Mouse (Mus musculus) hindbrain, embryonic 16.5 days (tissue): ENCODE data around the gene Anxa3. TPM values are rescaled to one million over a fixed set of nuclear protein-coding genes. Genes with fewer than 3 reads are reported as not detected.

Experiments used
- ATAC-seq: fragments of 200-750 bp; cut with Nextera tagmentation; 2 replicates; pipeline ENCODE4 v1.8.0; 2017; ENCODE audit warnings: moderate TSS enrichment, moderate library complexity
- H3K27ac ChIP-seq: fragments of 300-500 bp; sonication (generic); 2 replicates; pipeline ENCODE4 v1.5.1; 2014; ENCODE audit warnings: low read depth, mild to moderate bottlenecking, control low read depth, low read length, moderate library complexity
- H3K27me3 ChIP-seq: fragments of 300-500 bp; sonication (generic); replicated peaks from 2 replicates; pipeline ENCODE4 v1.6.1; 2014; ENCODE audit warnings: low read length; ENCODE audit not compliant: control insufficient read depth, insufficient read depth
- H3K36me3 ChIP-seq: fragments of 300-500 bp; sonication (generic); 2 replicates; pipeline ENCODE4 v1.6.1; 2014; ENCODE audit warnings: mild to moderate bottlenecking, low read length, moderate library complexity, mixed read lengths; ENCODE audit not compliant: control insufficient read depth, insufficient read depth
- H3K4me1 ChIP-seq: fragments of 300-500 bp; sonication (generic); 2 replicates; pipeline ENCODE4 v1.6.1; 2014; ENCODE audit warnings: low read depth, low read length; ENCODE audit not compliant: control insufficient read depth, insufficient read depth
- H3K4me2 ChIP-seq: fragments of 300-500 bp; sonication (generic); 2 replicates; pipeline ENCODE4 v1.6.1; 2014; ENCODE audit warnings: mild to moderate bottlenecking, low read length, control low read depth, moderate library complexity
- H3K4me3 ChIP-seq: fragments of 300-500 bp; sonication (generic); 2 replicates; pipeline ENCODE4 v1.5.1; 2014; ENCODE audit warnings: mild to moderate bottlenecking, low read length, control low read depth, moderate library complexity
- H3K9ac ChIP-seq: fragments of 300-500 bp; sonication (generic); 2 replicates; pipeline ENCODE4 v1.6.1; 2014; ENCODE audit warnings: low read depth, mild to moderate bottlenecking, control low read depth, low read length, moderate library complexity
- H3K9me3 ChIP-seq: fragments of 300-500 bp; sonication (generic); 2 replicates; pipeline ENCODE4 v1.6.1; 2014; ENCODE audit warnings: mild to moderate bottlenecking, low read length, moderate library complexity; ENCODE audit not compliant: control insufficient read depth
- WGBS: fragments of 180-500 bp; shearing (Covaris S2); extraction: QIAGEN DNeasy Blood & Tissue Kit; methylation state at CpG from one replicate; pipeline ENCODE4 v1.1.7; 2014; 5-methylcytosine and 5-hydroxymethylcytosine counted together
- polyA plus RNA-seq: library from polyadenylated mRNA; unstranded; fragments of >200 nt; fragmentation: Nextera tagmentation; extraction: Ambion mirVana; gene quantifications from 2 replicates; pipeline ENCODE4 v1.2.1, GENCODE M21; 2015

Anxa3 gene
- 30.2 and 30.4 TPM in 2 replicates for polyA plus RNA-seq

DNA sequence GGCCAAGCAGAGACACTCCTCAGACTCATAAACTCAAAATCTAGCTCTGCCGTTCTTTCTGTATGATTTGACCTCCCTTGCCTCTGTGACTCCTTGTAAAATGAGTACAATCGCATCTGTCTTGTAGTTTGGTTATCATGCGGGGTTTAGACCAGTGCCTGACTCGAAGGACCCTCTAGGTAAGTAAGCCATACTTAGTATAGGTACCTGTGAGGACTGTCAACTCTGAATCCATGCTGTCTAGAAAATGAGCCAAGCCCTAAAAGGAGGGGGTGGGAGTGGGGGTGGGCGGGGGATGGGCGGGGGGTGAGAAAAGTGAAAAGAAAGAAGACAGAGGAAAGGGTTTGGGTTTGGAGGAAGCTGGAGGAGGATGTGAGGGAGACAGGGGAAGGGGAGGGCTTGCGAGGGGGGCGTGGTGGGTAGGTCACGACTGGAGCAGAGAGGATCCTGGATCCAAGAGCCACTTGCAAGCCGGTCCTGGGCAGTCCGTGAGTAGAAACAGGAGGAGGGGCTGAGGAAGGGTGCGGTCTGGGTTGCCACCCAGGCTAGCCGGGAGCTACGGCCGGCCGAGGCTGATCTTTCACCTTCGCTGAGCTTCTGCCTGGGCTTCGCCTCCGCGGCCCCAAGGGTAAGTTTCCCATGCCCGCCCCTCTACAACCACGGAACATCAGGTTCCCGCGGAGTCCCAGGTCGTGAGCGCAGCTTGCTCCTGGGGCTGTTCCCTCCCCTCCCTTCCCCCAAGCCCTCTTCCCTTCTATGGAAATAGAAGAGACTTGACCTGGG is at the start of gene Anxa3:
Gene Anxa3, plus strand, starts transcription at position 404 of the 783 bp plus-strand sequence.
- peak; percentile 67 for ATAC-seq
- 10% methylated on average over 24 of the region's 26 CpGs for WGBS
- Histone ChIP-seq H3K9ac (peak within 1 kb of the TSS; percentile 46), H3K9me3 (no peaks in the 10 kb centered on the region), H3K4me2 (peak within 1 kb of the TSS; percentile 63), H3K4me3 (peak within 1 kb of the TSS; percentile 38), H3K36me3 (no peaks in the 10 kb centered on the region), H3K4me1 (no peaks in the 10 kb centered on the region), H3K27ac (no peak within 1 kb of the TSS), H3K27me3 (no peaks in the 10 kb centered on the region)

DNA sequence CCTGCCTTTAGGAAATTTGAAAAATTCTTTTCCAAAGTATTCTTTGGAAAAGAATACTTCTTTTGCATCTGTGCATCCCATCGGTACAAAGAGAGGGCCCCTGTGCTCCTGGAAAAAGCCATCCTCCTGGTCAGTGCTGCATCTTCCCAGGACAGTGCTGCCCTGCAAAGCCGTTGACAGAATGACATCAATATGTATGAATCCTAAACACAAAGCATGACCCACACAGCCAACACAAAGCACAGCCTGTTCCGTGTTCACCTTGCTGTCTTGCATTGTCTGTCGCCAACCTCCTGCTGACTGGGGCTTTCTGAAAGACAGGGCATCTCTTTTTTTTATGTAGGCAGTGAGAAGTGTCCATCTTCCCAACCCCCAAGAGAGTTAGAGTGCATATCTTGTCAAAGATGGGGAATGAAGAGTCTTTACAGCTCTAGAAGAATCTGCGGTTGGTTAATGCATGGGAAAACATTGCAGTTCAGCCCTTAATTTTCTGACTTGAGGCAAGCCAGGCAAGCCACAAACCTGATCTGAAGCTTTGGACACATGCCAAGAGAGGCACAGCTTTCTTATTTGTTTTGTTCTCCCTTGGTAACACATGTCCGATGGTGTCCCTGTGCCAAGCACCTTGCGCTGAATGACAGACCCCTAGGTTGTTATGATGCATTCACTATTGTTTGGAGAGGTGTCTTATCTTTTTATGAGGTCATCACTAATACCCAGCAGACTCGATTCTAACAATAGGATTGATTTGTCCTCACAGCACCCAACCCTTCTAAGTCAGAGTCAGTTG is 45.7 kb upstream of the Anxa3 start:
- H3K27me3 ChIP-seq = no peaks in the 10 kb centered on the region
- no peak overlapping the region for H3K4me2 ChIP-seq
- peak; percentile 24; the same call in 1 of the 2 replicates for ATAC-seq
- H3K4me3 ChIP-seq = no peak overlapping the region
- no peak overlapping the region for H3K27ac ChIP-seq
- H3K9ac ChIP-seq = no peak overlapping the region
- H3K36me3 ChIP-seq = no peaks in the 10 kb centered on the region
- no peaks in the 10 kb centered on the region for H3K9me3 ChIP-seq
- H3K4me1 ChIP-seq = 0 out of 2 replicates have a peak, but pooled peaks cover 3% of the 10 kb centered on the region
- WGBS = 33% methylated on average over 8 of the region's 8 CpGs

DNA sequence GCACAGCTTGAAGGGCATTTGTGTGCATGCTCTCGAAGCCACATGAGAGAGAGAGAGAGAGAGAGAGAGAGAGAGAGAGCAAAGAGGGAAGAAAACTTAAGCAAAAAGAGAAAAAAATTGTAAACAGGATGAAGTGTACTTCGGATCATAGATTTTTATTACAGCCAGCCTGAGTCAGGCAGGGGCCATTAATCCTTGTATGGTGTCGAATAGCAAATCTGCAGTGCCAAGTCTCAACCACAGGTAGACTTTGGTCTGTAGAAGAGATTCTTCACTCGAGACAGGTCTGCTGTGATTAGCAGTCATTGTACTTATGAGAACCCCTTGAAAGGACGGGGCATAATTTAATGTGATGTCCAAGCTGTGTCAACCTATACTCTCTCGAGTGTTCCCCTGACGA is 35.5 kb upstream of the Anxa3 start:
- Histone ChIP-seq H3K27ac (no peak overlapping the region), H3K36me3 (no peaks in the 10 kb centered on the region), H3K9ac (no peak overlapping the region), H3K4me2 (no peak overlapping the region), H3K4me1 (no peaks in the 10 kb centered on the region), H3K9me3 (no peaks in the 10 kb centered on the region), H3K27me3 (no peaks in the 10 kb centered on the region), H3K4me3 (no peak overlapping the region)
- 87% methylated on average over 7 of the region's 7 CpGs for WGBS
- ATAC-seq = no peak

DNA sequence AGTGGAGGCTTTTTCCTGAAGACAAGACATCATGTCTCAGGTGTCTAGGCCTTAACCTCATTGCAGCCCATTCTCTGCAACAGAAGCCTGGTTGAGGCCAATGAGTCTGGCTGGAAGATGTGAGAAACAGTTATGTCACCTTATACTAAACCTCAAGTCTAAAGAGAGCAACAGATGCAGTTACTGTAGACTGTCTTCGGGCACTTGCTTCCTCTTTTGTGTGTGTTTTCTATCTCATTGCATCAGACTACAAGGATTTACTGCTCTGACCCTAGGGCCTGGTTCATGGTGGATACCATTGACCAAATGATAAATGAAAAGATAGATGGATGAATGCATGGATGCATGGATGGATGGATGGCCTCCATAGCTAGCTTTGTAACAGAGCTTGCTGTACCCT is 31.1 kb upstream of the Anxa3 start:
- Histone ChIP-seq H3K4me2 (no peak overlapping the region), H3K4me1 (no peaks in the 10 kb centered on the region), H3K36me3 (no peaks in the 10 kb centered on the region), H3K9me3 (no peaks in the 10 kb centered on the region), H3K27me3 (no peaks in the 10 kb centered on the region), H3K9ac (no peak overlapping the region), H3K27ac (no peak overlapping the region), H3K4me3 (no peak overlapping the region)
- WGBS = 91% methylated on average over 1 of the region's 1 CpGs
- ATAC-seq = no peak

DNA sequence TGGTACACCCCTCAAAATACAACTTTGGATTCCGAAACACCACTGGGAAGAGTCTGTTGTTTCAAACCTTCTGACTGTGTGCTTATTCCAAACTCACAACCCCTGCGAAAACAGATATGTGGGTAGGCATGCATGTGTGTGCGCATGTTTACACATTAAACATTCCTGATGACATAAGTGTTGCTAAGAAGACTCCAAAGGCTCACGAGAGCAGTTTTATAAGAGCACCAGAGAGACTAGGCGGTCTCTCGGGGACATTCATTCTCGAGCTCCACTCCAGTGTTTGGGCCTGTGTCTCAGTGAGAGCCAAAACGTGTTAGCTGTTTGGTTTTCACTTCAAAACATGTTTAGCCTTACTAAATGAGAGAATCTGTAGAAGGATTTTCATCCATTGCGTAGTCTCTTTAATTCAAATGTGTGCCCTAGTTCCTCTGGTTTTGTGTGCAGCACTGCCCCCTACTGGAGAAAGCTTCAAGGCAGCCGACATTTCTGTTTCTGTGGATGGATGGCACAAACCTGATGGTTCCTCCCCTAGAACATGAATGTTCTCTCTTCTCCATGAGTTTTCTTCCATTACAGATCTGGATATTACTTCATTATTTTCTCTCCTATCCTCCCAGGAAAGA is 24.2 kb upstream of the Anxa3 start:
- Histone ChIP-seq H3K36me3 (no peaks in the 10 kb centered on the region), H3K4me1 (no peaks in the 10 kb centered on the region), H3K27ac (no peak overlapping the region), H3K4me3 (no peak overlapping the region), H3K9me3 (no peaks in the 10 kb centered on the region), H3K27me3 (no peaks in the 10 kb centered on the region), H3K4me2 (no peak overlapping the region), H3K9ac (no peak overlapping the region)
- ATAC-seq = peak; percentile 73; the same call in 1 of the 2 replicates
- WGBS = 57% methylated on average over 10 of the region's 10 CpGs

DNA sequence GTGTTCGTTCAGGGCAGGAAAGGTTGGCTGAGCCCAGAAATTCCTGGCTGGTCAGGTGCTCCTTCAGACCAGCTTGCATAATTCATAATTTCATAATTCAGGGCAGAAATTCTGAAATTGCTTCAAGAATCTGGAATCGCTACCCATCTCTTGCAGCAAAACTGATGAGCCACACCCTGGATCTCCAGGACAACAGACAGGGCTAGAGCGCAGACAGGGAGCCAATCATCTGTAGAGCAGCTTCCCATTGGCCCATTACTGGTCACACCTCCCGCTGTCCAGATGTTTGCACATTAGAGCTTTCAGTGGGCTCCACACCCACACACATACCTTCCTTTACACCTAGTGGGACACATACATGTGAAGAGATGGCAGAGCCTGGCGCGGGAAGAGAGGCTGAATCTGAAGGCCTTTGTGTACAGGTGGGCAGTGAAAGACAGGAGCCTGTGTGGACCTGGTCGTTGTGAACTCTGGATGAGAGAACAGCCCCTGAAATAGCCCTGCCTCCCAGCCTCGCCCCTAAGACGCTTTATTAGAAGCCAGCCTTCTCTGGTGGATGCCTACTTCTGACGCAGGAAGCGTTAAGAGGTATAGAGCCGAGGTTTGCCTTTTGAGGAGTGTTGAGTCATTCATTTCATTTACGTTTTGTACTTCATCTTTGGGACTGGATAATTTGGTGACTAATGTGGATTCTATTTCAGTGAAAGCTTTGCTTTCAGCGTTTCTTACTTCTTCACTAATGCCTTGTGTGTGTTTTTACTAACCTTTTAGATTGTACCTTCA is 9.4 kb upstream of the Anxa3 start:
- Histone ChIP-seq H3K4me3 (no peak overlapping the region), H3K9me3 (no peaks in the 10 kb centered on the region), H3K4me2 (no peak overlapping the region), H3K36me3 (no peaks in the 10 kb centered on the region), H3K27me3 (no peaks in the 10 kb centered on the region), H3K9ac (no peak overlapping the region), H3K4me1 (no peaks in the 10 kb centered on the region), H3K27ac (no peak overlapping the region)
- no peak for ATAC-seq
- WGBS = 83% methylated on average over 14 of the region's 14 CpGs

DNA sequence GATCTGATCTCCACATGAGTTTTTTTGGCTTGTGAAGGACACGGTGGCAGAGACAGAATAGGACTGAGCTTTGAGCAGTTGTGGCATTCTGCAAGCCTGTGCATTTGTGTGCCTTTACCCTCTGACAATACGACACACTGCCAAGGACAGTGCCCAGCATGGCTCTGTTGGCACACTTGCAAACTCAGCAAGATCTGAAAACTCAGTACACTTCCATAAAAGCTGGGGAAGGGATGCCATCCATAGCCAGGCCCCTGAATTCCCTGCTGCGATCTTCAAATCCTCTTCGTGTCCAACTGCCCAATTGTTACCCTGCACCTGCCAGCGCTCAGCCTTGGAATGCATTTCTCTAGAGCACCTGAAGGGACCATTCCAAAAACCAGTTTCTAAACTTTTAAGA is 8.0 kb upstream of the Anxa3 start:
- H3K27ac ChIP-seq = no peak overlapping the region
- no peak overlapping the region for H3K9ac ChIP-seq
- H3K27me3 ChIP-seq = no peaks in the 10 kb centered on the region
- H3K4me1 ChIP-seq = no peaks in the 10 kb centered on the region
- H3K9me3 ChIP-seq = no peaks in the 10 kb centered on the region
- ATAC-seq = peak; percentile 54; the same call in 1 of the 2 replicates
- 69% methylated on average over 5 of the region's 5 CpGs for WGBS
- H3K4me3 ChIP-seq = no peak overlapping the region
- H3K36me3 ChIP-seq = no peaks in the 10 kb centered on the region
- no peak overlapping the region for H3K4me2 ChIP-seq

DNA sequence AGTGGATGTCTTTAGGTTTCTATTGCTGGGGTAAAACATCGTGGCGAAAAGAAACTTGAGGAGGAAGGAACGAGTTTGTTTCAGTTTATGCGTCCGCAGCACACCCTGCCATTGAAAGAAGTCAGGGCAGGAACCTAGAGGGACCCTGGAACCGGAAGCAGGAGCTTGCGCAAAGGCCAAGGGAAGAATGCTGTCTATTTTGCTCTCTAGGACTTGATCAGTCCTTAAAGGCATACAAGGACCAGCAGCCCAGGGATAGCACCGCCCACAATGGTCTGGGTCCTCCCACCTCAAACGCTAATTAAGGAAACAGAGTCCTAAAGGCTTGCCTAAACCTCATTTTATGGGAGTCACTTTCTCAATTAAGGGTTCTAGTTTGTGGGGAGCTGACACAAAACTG is 717 bp upstream of the Anxa3 start:
- Histone ChIP-seq H3K9me3 (no peaks in the 10 kb centered on the region), H3K36me3 (no peaks in the 10 kb centered on the region), H3K4me1 (no peaks in the 10 kb centered on the region), H3K4me3 (no peak overlapping the region), H3K27ac (no peak overlapping the region), H3K4me2 (no peak overlapping the region), H3K27me3 (no peaks in the 10 kb centered on the region), H3K9ac (no peak overlapping the region)
- ATAC-seq = no peak
- WGBS = 76% methylated on average over 9 of the region's 9 CpGs
